Mouse (Mus musculus) megakaryocyte, embryonic 14.5 days (primary cell): ENCODE data around the gene Sh2b3.

Source experiments
- FLI1 ChIP-seq: IDR thresholded peaks from 2 replicates; pipeline ENCODE4 v1.6.1; 2012; ENCODE audit warnings: low read length, inconsistent platforms, mixed read lengths
- GATA1 ChIP-seq: IDR thresholded peaks from 3 replicates; pipeline ENCODE4 v1.6.1; 2012; ENCODE audit warnings: mixed read lengths, low read length, inconsistent platforms, borderline replicate concordance

DNA sequence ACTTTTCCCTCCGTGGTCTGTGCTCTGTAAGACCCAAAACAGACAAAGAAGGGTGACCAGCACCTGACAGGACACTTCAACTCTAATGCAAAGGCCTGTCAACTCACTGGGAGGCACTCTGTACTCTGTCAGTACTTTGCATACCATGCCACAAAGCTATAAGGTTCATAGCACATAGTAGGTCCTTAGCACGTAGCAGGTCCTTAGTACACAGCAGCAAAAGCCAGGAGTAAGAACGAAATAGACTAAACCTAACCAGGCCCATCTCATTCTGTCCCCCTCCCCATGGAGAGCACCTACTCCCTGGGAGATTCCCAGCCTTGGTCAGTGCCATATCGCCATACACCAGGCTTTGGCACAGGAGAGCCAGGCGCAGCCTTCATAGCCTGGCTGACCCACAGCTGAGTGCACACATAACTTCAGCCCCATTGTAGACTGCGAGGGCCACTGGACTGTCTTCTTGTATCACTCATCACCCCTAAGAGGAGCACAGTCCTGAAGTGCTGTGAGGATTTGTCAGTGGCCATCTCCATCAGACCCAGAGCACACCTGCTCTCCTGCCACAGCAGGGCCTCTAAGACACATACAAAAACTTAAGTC, 6.3 kb downstream of the Sh2b3 start:
- no peak for TF ChIP-seq FLI1
- no peak for TF ChIP-seq GATA1
